Mouse (Mus musculus) urinary bladder, postnatal 36 days (tissue): Measurements from ENCODE around the gene Them7.

Experiments used
- DNase-seq, 2 experiments: peaks; one replicate each; pipeline ENCODE4 v3.0.0; 2022; ENCODE audit warnings: low spot score in 2 of 2, mixed read lengths in 1 of 2

Them7 gene

DNA sequence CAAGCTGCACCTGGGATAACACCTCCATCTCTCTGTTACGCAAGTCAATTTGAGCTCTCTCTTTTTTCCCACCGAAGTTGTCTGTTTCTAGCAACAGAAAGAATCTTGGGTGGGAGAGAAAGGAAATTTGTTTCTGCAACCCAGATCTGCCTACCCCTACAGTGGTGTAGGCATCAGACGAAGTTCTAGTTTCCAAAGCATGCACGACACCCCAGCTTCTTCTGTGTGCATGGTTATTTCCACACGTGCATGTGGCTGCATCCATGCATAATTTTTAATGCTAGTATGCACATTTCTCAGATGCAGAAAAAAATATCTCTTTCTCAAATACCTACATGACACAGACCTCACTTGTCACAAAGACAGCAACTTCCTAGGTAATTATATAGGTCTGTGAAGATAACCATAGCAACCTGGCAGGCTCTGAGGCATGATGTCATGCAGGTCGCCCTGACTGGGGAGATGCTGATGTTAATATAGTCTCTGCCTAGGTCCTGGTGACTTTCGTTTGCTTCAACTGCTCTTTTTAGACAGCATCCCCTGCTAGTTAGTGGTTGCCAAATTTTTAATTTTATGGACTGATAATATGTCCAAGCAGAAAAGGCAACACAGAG is 192.0 kb downstream of the Them7 start:
- DNase-seq, result no peak

DNA sequence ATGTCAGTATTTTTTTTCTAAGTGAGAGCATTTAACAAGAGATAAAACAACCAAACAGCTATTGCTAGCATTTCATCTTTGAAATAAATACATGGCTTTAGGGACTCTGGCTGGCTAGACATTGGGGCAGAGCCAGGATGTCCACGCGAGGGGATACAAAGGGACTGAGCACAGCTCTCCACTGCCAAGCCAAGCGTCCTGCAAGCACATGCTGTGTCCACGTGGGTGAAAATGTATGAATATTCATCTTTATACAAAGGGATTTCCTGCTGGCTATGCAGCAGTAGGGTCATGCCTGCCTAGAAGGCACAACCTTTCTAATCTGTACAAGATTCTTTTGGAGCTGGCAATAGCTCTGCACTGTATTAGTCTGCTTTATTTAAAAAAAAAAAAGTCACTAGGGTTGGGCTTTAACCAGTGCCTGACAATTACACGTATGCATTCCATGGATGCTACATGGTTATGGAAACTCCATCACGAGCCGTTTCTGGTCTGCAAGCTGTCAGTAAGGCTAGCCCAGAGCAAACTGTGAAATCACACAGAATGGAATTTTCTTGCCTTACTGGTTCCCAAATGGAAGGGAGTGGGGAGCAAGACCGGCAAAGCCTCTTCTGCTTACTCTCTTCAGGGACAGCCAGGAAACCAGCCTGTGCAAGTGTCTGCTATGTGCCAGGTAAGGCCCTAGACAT is 192.7 kb downstream of the Them7 start:
- no peak for DNase-seq

DNA sequence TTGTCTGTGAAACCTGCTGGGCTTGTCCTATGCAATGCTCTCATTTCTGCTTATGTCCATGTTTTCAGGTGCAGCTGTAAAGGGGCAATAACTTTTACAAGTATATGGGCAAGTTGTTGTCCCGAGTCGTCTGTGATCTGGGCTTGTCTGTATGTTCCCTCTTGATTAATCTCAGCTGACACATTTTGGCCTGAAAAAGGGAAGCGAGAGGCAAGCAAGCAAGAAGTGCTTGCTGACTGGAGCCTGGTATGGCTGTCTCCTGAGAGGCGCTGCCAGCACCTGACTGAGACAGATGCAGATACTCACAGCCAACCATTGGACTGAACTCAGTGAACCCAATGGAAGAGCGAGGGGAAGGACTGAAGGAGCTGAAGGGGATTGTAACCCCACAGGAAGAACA is 193.5 kb downstream of the Them7 start:
- no peak for DNase-seq

DNA sequence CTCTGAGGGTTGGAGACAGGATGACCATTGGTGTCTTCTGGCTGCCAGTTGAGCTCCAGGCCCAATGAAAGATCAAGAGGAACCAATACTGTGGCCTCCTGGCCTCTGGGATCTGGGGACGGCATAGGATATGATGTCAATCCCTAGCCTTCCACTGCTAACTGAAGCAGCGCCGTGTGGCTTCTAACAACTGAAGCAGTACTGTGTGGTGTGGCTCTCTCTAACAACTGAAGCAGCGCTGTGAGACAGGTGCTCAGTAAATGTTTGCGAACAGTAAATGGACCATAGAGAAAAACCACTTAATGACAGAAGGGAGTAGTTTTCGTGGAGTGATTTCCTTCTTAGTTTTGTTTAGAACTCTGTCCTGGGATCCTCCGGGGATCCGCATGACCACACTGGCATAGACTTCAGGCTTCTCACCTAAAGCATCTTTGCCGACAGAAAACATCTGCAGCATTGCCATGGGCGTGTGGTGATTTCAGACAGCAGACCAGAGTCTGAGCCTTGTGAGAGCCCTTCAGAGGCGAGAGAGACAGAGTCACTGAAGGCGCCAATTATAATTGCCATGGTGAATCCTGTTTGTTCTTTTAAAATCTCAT is 194.6 kb downstream of the Them7 start:
- no peak for DNase-seq

DNA sequence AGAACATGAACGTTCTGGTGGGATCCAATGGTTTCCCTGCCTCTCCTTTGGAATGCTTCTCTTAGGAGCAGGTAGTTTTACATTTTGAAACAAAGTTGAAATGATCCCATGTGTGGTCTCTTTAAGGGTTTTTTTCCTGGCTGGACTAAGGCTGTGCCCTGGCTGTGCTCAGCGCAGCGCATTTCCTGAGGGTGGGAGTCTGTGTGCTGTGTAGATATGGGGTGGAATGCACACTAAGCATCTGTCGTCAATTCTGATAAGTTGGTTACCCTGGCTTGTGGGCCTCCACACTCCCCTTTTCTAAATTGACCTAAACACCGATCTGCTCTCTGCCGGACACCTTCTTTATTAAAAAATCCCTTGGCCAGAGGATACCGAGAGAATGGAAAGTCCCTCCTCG is 203.3 kb downstream of the Them7 start:
- DNase-seq, result no peak

DNA sequence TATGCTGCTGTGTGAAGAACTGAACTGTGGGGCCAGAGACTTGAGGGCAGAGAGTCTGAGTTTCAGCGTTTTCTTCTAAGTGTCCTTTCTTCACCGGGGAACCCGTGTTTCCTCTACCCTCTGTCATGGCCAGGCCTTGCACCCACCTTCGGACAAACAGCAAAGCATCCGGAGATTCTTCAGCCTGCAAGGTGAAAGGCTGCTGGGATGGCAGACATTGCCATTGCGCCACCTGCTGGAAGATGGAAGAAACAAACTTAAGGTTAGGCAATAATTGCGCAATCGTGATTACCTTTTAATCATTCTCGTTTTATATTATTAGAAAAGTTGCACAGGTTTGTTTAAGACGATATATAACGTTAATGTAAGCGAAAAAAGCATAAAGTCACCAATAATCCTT is 203.9 kb downstream of the Them7 start:
- DNase-seq, result peak; percentile 65 to 67

DNA sequence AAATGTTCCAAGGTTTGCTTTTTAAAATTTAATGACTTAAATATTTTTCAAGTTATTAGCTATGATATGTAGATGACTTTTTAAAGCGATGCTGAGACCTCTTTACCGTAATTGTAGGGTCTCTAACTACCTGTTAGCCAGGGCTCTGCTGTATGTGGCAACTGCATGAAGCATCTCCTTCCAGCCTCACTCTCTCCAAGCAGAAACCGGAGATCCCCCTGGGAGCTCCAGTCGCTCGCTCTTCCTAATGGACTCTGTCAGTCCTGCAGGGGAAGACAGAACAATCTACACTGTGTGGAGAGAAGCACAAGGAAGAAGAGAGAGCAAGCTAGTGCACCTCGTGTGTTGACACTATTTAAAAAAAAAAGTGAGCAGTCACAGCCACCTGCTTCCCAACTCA is 204.3 kb downstream of the Them7 start:
- DNase-seq, result no peak
